Mouse (Mus musculus): Measurements from ENCODE around the gene Rab40c. TPM values are rescaled to one million over a fixed set of nuclear protein-coding genes. Genes with fewer than 3 reads are reported as not detected.
A peak's percentile ranks its signal among the peaks of the same experiment; 100 is the strongest.

The Rab40c gene
- total and polyA plus RNA-seq, 3 experiments: 15.2 to 20.5 (median 17.6) TPM

GRCm38 (mm10) chr17:25869498-25869897 is 50.0 kb downstream of the Rab40c start:
- no peak overlapping the region for H3K9ac ChIP-seq (ENCODE audit: low read depth, low read length)
- no peaks in the 10 kb centered on the region for H3K36me3 ChIP-seq (ENCODE audit: control insufficient read depth, insufficient read depth, low read length)
- 84% methylated on average over 8 of the region's 8 CpGs for WGBS
- intact Hi-C loops (cut with DNase I): loop anchor here (5.0 kb wide), 2 partner anchors 37 to 618 kb away; partner anchors contain the start of gene Stub1
- TF ChIP-seq EP300 (IDR thresholded peaks at IDR 0.05; ENCODE audit: insufficient read depth, low read depth, low read length): no peak
- no peak for TF ChIP-seq POLR2A (IDR thresholded peaks at IDR 0.05; ENCODE audit: insufficient read depth, low read depth, low read length)
- no peak for TF ChIP-seq CTCF (IDR thresholded peaks at IDR 0.05)
- no peak overlapping the region for H3K4me3 ChIP-seq
- peaks cover 3% of the 10 kb centered on the region for H3K79me2 ChIP-seq (replicated peaks; ENCODE audit: control insufficient read depth, insufficient read depth, low read length)
- no peak for DNase-seq
- no peak overlapping the region for H3K27ac ChIP-seq
- no peaks in the 10 kb centered on the region for H3K27me3 ChIP-seq (ENCODE audit: control insufficient read depth, insufficient read depth, low read length)
- H3K4me1 ChIP-seq (ENCODE audit: control insufficient read depth, insufficient read depth, low read length): peaks cover 7% of the 10 kb centered on the region

- H3K27me3 ChIP-seq (ENCODE audit: control insufficient read depth, insufficient read depth, low read length): no peaks in the 10 kb centered on the region
- peak; percentile 90 for DNase-seq
- H3K36me3 ChIP-seq (ENCODE audit: control insufficient read depth, insufficient read depth, low read length): no peaks in the 10 kb centered on the region
- H3K4me3 ChIP-seq: peak within 1 kb of the TSS; percentile 100
- intact Hi-C loops (cut with DNase I): loop anchor here (5.0 kb wide), 2 partner anchors 36 to 619 kb away; partner anchors contain the start of gene Stub1
- under 1% methylated on average over 24 of the region's 24 CpGs for WGBS
- peaks cover 3% of the 10 kb centered on the region for H3K4me1 ChIP-seq (ENCODE audit: control insufficient read depth, insufficient read depth, low read length)
- peak within 1 kb of the TSS; percentile 92 for H3K9ac ChIP-seq (ENCODE audit: low read depth, low read length)
- TF ChIP-seq EP300 (IDR thresholded peaks at IDR 0.05; ENCODE audit: insufficient read depth, low read depth, low read length) (peak; percentile 80; the same call in 1 of the 2 replicates), CTCF (IDR thresholded peaks at IDR 0.05) (0 out of 2 replicates have a peak, but pooled peaks have one; percentile 5), POLR2A (IDR thresholded peaks at IDR 0.05; ENCODE audit: insufficient read depth, low read depth, low read length) (peak; percentile 82; the same call in 1 of the 2 replicates)
- H3K27ac ChIP-seq: peak within 1 kb of the TSS; percentile 94
- H3K79me2 ChIP-seq (replicated peaks; ENCODE audit: control insufficient read depth, insufficient read depth, low read length): peaks cover 3% of the 10 kb centered on the region
Observed at GRCm38 (mm10) chr17:25868601-25869191, 50.8 kb downstream of the Rab40c start, which contains the start of gene Mcrip2. Mcrip2 (minus strand) TSS chr17:25868764.

- H3K79me2 ChIP-seq (replicated peaks; ENCODE audit: control insufficient read depth, insufficient read depth, low read length): peaks cover 3% of the 10 kb centered on the region
- H3K27ac ChIP-seq: peak overlapping the region; percentile 94
- H3K4me3 ChIP-seq: peak overlapping the region; percentile 100
- intact Hi-C loops (cut with DNase I): loop anchor here (5.0 kb wide), 2 partner anchors 36 to 619 kb away; partner anchors contain the start of gene Stub1
- under 1% methylated on average over 42 of the region's 42 CpGs for WGBS
- H3K27me3 ChIP-seq (ENCODE audit: control insufficient read depth, insufficient read depth, low read length): no peaks in the 10 kb centered on the region
- H3K9ac ChIP-seq (ENCODE audit: low read depth, low read length): peak overlapping the region; percentile 92
- DNase-seq: peak; percentile 69 to 74
- TF ChIP-seq EP300 (IDR thresholded peaks at IDR 0.05; ENCODE audit: insufficient read depth, low read depth, low read length): 0 out of 2 replicates have a peak, but pooled peaks have one; percentile 50
- TF ChIP-seq POLR2A (IDR thresholded peaks at IDR 0.05; ENCODE audit: insufficient read depth, low read depth, low read length): peak; percentile 55; the same call in 1 of the 2 replicates
- TF ChIP-seq CTCF (IDR thresholded peaks at IDR 0.05): no peak
- H3K4me1 ChIP-seq (ENCODE audit: control insufficient read depth, insufficient read depth, low read length): peaks cover 3% of the 10 kb centered on the region
- H3K36me3 ChIP-seq (ENCODE audit: control insufficient read depth, insufficient read depth, low read length): no peaks in the 10 kb centered on the region
Observed at GRCm38 (mm10) chr17:25867836-25868600, 51.5 kb downstream of the Rab40c start.

DNA sequence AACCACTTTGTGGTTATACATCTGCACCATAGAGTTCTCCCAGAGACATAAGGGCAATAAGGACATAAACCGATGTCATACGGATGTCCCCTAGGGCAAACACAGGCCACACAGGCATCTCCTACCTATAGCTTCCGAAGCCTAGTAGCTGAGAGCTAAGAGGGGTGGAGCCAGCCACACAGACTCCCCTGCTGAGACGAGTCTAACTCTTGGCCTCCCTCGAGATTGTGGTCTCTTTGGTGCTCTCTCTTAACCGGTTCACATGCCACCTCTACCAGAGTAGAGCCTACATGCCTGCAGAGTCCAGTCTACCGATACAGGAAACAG is 52.1 kb downstream of the Rab40c start:
- H3K4me1 ChIP-seq (ENCODE audit: control insufficient read depth, insufficient read depth, low read length): peaks cover 3% of the 10 kb centered on the region
- 7% methylated on average over 7 of the region's 7 CpGs for WGBS
- intact Hi-C loops (cut with DNase I): loop anchor here (5.0 kb wide), 2 partner anchors 35 to 620 kb away; partner anchors contain the start of gene Stub1

GRCm38 (mm10) chr17:25866172-25866571 is 53.4 kb downstream of the Rab40c start:
- WGBS: 76% methylated on average over 3 of the region's 3 CpGs
- H3K4me3 ChIP-seq: peak overlapping the region; percentile 35

More for the DNA sequence above, 52.1 kb downstream of the Rab40c start:
- Histone ChIP-seq H3K9ac (ENCODE audit: low read depth, low read length) (peak overlapping the region; percentile 92), H3K36me3 (ENCODE audit: control insufficient read depth, insufficient read depth, low read length) (no peaks in the 10 kb centered on the region), H3K27ac (peak overlapping the region; percentile 94), H3K27me3 (ENCODE audit: control insufficient read depth, insufficient read depth, low read length) (no peaks in the 10 kb centered on the region), H3K4me3 (peak overlapping the region; percentile 100), H3K79me2 (replicated peaks; ENCODE audit: control insufficient read depth, insufficient read depth, low read length) (peaks cover 3% of the 10 kb centered on the region)
- TF ChIP-seq EP300 (IDR thresholded peaks at IDR 0.05; ENCODE audit: insufficient read depth, low read depth, low read length): no peak
- TF ChIP-seq POLR2A (IDR thresholded peaks at IDR 0.05; ENCODE audit: insufficient read depth, low read depth, low read length): no peak
- TF ChIP-seq CTCF (IDR thresholded peaks at IDR 0.05): no peak
- no peak for DNase-seq

More at GRCm38 (mm10) chr17:25866172-25866571, 53.4 kb downstream of the Rab40c start:
- H3K9ac ChIP-seq (ENCODE audit: low read depth, low read length): no peak overlapping the region
- no peaks in the 10 kb centered on the region for H3K27me3 ChIP-seq (ENCODE audit: control insufficient read depth, insufficient read depth, low read length)
- intact Hi-C loops (cut with DNase I): loop anchor here (5.0 kb wide), 2 partner anchors 34 to 621 kb away; partner anchors contain the start of gene Stub1
- no peak for DNase-seq
- TF ChIP-seq CTCF (IDR thresholded peaks at IDR 0.05) (no peak), EP300 (IDR thresholded peaks at IDR 0.05; ENCODE audit: insufficient read depth, low read depth, low read length) (0 out of 2 replicates have a peak, but pooled peaks have one; percentile 58), POLR2A (IDR thresholded peaks at IDR 0.05; ENCODE audit: insufficient read depth, low read depth, low read length) (peak; percentile 55; the same call in 1 of the 2 replicates)
- H3K27ac ChIP-seq: peak overlapping the region; percentile 36
- peaks cover 3% of the 10 kb centered on the region for H3K79me2 ChIP-seq (replicated peaks; ENCODE audit: control insufficient read depth, insufficient read depth, low read length)
- H3K4me1 ChIP-seq (ENCODE audit: control insufficient read depth, insufficient read depth, low read length): peaks cover 5% of the 10 kb centered on the region
- no peaks in the 10 kb centered on the region for H3K36me3 ChIP-seq (ENCODE audit: control insufficient read depth, insufficient read depth, low read length)
